Mouse (Mus musculus) CH12.LX (cell line): ENCODE measurements around the gene Krtap4-16. TPM values are rescaled to one million over a fixed set of nuclear protein-coding genes. Genes with fewer than 3 reads are reported as not detected.

ENCODE experiments used
- DNase-seq: peaks from one replicate; pipeline ENCODE4 v3.0.0-alpha.2; 2013; ENCODE audit errors: extremely low read depth
- H3K27ac ChIP-seq: 2 replicates; pipeline ENCODE4 v1.5.1; 2012; ENCODE audit warnings: low read depth, mild to moderate bottlenecking, control low read depth, moderate library complexity; ENCODE audit not compliant: insufficient read depth
- H3K27me3 ChIP-seq: replicated peaks from 2 replicates; pipeline ENCODE3; 2012; ENCODE audit warnings: inconsistent platforms
- H3K36me3 ChIP-seq, 2 experiments: replicated peaks in 1 of 2; 2 replicates each; pipeline versions ENCODE3 to v1.6.1; 2012; ENCODE audit warnings: inconsistent platforms in 1 of 2, low read length in 1 of 2, mild to moderate bottlenecking in 1 of 2, mixed read lengths in 1 of 2, moderate library complexity in 1 of 2; ENCODE audit not compliant: control insufficient read depth in 1 of 2, insufficient read depth in 1 of 2
- H3K4me1 ChIP-seq, 2 experiments: 2 replicates each; pipeline ENCODE4 v1.6.1; 2012; ENCODE audit warnings: inconsistent platforms in 1 of 2, moderate library complexity in 1 of 2; ENCODE audit not compliant: insufficient read depth in 2 of 2, control insufficient read depth in 1 of 2
- H3K4me2 ChIP-seq: 2 replicates; pipeline ENCODE4 v1.6.1; 2012; ENCODE audit warnings: low read depth, mild to moderate bottlenecking, control low read depth; ENCODE audit not compliant: poor library complexity, insufficient read depth, severe bottlenecking
- H3K4me3 ChIP-seq, 3 experiments: fragments of 150-350 bp in 1 of 3; sonication (generic) in 1 of 3; replicated peaks in 1 of 3; 2 replicates each; pipeline versions ENCODE3 to v1.5.1; 2011 to 2012; ENCODE audit warnings: low read depth in 2 of 3, low read length in 2 of 3, mild to moderate bottlenecking in 2 of 3, moderate library complexity in 2 of 3, control low read depth in 1 of 3, improper control_type of control experiment in 1 of 3, inconsistent platforms in 1 of 3, mixed read lengths in 1 of 3; ENCODE audit not compliant: poor library complexity in 1 of 3
- H3K79me2 ChIP-seq: replicated peaks from 2 replicates; pipeline ENCODE4 v1.6.1; 2012; ENCODE audit warnings: mild to moderate bottlenecking, moderate library complexity; ENCODE audit not compliant: control insufficient read depth, poor library complexity, insufficient read depth, severe bottlenecking; ENCODE audit errors: extremely low read depth
- H3K9ac ChIP-seq: 2 replicates; pipeline ENCODE4 v1.6.1; 2012; ENCODE audit warnings: low read depth, mild to moderate bottlenecking, control low read depth, moderate library complexity; ENCODE audit not compliant: insufficient read depth
- H3K9me3 ChIP-seq: replicated peaks from 2 replicates; pipeline ENCODE3; 2012; ENCODE audit warnings: low read length, inconsistent platforms, mixed read lengths
- BHLHE40 ChIP-seq: IDR thresholded peaks from 2 replicates; pipeline ENCODE4 v1.6.1; 2011; ENCODE audit warnings: mild to moderate bottlenecking, low read depth, low read length, improper control_type of control experiment
- CHD2 ChIP-seq: IDR thresholded peaks from 2 replicates; pipeline ENCODE4 v1.6.1; 2011; ENCODE audit warnings: low read length, improper control_type of control experiment
- CTCF ChIP-seq, 2 experiments: IDR thresholded peaks in 1 of 2; conservative IDR thresholded peaks in 1 of 2; 2 replicates each; pipeline ENCODE4 v1.5.1; 2011 to 2012; ENCODE audit warnings: low read depth in 2 of 2, low read length in 2 of 2, improper control_type of control experiment in 1 of 2, inconsistent platforms in 1 of 2, mild to moderate bottlenecking in 1 of 2, moderate library complexity in 1 of 2
- ELF1 ChIP-seq: IDR thresholded peaks from 2 replicates; pipeline ENCODE4 v1.6.1; 2014; ENCODE audit warnings: low read depth, mild to moderate bottlenecking, inconsistent platforms, low read length, improper control_type of control experiment
- EP300 ChIP-seq: IDR thresholded peaks from 2 replicates; pipeline ENCODE4 v1.6.1; 2011; ENCODE audit warnings: low read length, improper control_type of control experiment
- ETS1 ChIP-seq: conservative IDR thresholded peaks from 2 replicates; pipeline ENCODE4 v1.6.1; 2012; ENCODE audit warnings: low read depth, mild to moderate bottlenecking, inconsistent platforms, low read length, improper control_type of control experiment, moderate library complexity
- GABPA ChIP-seq: IDR thresholded peaks from 2 replicates; pipeline ENCODE4 v1.6.1; 2012; ENCODE audit warnings: low read depth, low read length, improper control_type of control experiment, inconsistent platforms; ENCODE audit not compliant: insufficient replicate concordance
- IRF4 ChIP-seq: IDR thresholded peaks from 2 replicates; pipeline ENCODE4 v1.6.1; 2014; ENCODE audit warnings: low read depth, mild to moderate bottlenecking, inconsistent platforms, low read length, improper control_type of control experiment
- MAFK ChIP-seq: IDR thresholded peaks from 2 replicates; pipeline ENCODE4 v1.6.1; 2011; ENCODE audit warnings: low read length, improper control_type of control experiment; ENCODE audit not compliant: insufficient replicate concordance
- MAX ChIP-seq: IDR thresholded peaks from 2 replicates; pipeline ENCODE4 v1.6.1; 2011; ENCODE audit warnings: low read length, improper control_type of control experiment
- MEF2A ChIP-seq: IDR thresholded peaks from 2 replicates; pipeline ENCODE4 v1.6.1; 2014; ENCODE audit warnings: low read depth, mild to moderate bottlenecking, inconsistent platforms, low read length, improper control_type of control experiment, borderline replicate concordance
- MXI1 ChIP-seq: IDR thresholded peaks from 2 replicates; pipeline ENCODE4 v1.6.1; 2011; ENCODE audit warnings: mild to moderate bottlenecking, low read depth, low read length, improper control_type of control experiment
- MYC ChIP-seq: IDR thresholded peaks from 2 replicates; pipeline ENCODE4 v1.6.1; 2011; ENCODE audit warnings: low read depth, mild to moderate bottlenecking, improper control_type of control experiment, low read length
- PAX5 ChIP-seq: IDR thresholded peaks from 2 replicates; pipeline ENCODE4 v1.6.1; 2012; ENCODE audit warnings: low read length, inconsistent platforms, mixed read lengths
- RCOR1 ChIP-seq: conservative IDR thresholded peaks from 2 replicates; pipeline ENCODE4 v1.6.1; 2012; ENCODE audit warnings: low read depth, mild to moderate bottlenecking, inconsistent platforms, low read length, improper control_type of control experiment
- UBTF ChIP-seq: IDR thresholded peaks from 2 replicates; pipeline ENCODE4 v1.6.1; 2012; ENCODE audit warnings: low read depth, mild to moderate bottlenecking, inconsistent platforms, low read length, improper control_type of control experiment, moderate library complexity
- USF1 ChIP-seq: IDR thresholded peaks from 2 replicates; pipeline ENCODE4 v1.6.1; 2014; ENCODE audit warnings: low read depth, mild to moderate bottlenecking, inconsistent platforms, low read length, improper control_type of control experiment
- USF2 ChIP-seq: conservative IDR thresholded peaks from 2 replicates; pipeline ENCODE4 v1.6.1; 2011; ENCODE audit warnings: low read depth, low read length, improper control_type of control experiment
- ZKSCAN1 ChIP-seq: IDR thresholded peaks from 2 replicates; pipeline ENCODE4 v1.6.1; 2012; ENCODE audit warnings: low read depth, inconsistent platforms, low read length, improper control_type of control experiment, borderline replicate concordance
- dilution Hi-C: fragments of 300-500 bp; cut with MboI; formaldehyde crosslinking; loops from 2 replicates; pipeline ENCODE4 v1.14.3; 2020; ENCODE audit warnings: low sequenced_read_pairs; ENCODE audit not compliant: extremely low pct_unique_long_range_greater_than_20kb, extremely low pct_ligation_motif_present
- in situ Hi-C: fragments of 300-500 bp; cut with MboI; formaldehyde crosslinking; loops from 3 replicates; pipeline ENCODE4 v1.14.3; 2019; ENCODE audit warnings: low sequenced_read_pairs, low pct_ligation_motif_present, low pct_unique_long_range_greater_than_20kb, mixed read lengths
- polyA plus RNA-seq: library from polyadenylated mRNA; unstranded; fragments of >175 nt; gene quantifications from 2 replicates; pipeline ENCODE4 v1.2.1, GENCODE M21; 2012; ENCODE audit warnings: low read depth; ENCODE audit not compliant: insufficient read length
- total RNA-seq, 2 experiments: library from RNA; depleted of rRNA; stranded (reverse); fragments of 300-350 nt in 1 of 2; fragments of >200 nt in 1 of 2; gene quantifications; 2 replicates each; pipeline ENCODE4 v1.2.3; 2012 to 2014

Gene Krtap4-16
- total and polyA plus RNA-seq, 3 experiments = not detected

DNA sequence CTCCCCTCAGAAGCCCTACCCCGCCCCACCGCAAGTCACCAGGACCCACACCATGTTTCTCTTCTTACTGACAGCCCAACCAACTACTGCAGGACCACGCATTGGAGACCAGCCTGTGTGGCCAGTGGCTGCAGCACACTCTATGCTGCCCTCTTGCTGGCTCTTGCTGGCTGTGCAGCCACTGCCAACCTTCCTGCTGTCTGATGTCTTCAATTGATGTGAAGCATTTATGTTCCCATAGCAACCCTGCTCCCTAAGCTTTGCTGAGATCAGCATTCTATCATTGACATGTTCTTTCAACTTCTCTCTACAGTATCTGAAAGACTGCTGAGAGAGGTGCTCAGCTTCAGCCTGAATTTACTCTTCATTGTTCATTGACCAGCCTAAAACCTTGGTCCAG, 2.7 kb upstream of the Krtap4-16 start (continued):
- TF ChIP-seq USF2 = no peak
- 0 out of 2 replicates have a peak, but pooled peaks have one; percentile 45 for TF ChIP-seq MAFK

GRCm38 (mm10) chr11:99846746-99847145, 4.7 kb downstream of the Krtap4-16 start:
- dilution Hi-C loops (no loop called here), in situ Hi-C loops (no loop called here)
- H3K27me3 ChIP-seq = peaks cover 70% of the 10 kb centered on the region
- no peak overlapping the region for H3K9ac ChIP-seq
- no peak overlapping the region for H3K4me2 ChIP-seq
- H3K27ac ChIP-seq = no peak overlapping the region
- TF ChIP-seq UBTF = no peak
- TF ChIP-seq MYC = no peak
- no peak for TF ChIP-seq IRF4
- TF ChIP-seq MAX = no peak
- no peak for TF ChIP-seq MEF2A
- TF ChIP-seq MAFK = no peak
- TF ChIP-seq ELF1 = no peak
- no peak for TF ChIP-seq RCOR1
- TF ChIP-seq CTCF (conservative IDR thresholded peaks at IDR 0.05 in 1 of 2, IDR thresholded peaks at IDR 0.05 in 1 of 2; ENCODE audit: low read depth in 2 of 2, low read length in 2 of 2) = no peak
- TF ChIP-seq MXI1 = no peak
- no peak for TF ChIP-seq GABPA
- no peak for TF ChIP-seq BHLHE40
- TF ChIP-seq ZKSCAN1 = no peak
- TF ChIP-seq PAX5 = no peak
- no peak for TF ChIP-seq EP300
- no peak for TF ChIP-seq CHD2
- no peak for TF ChIP-seq USF1
- TF ChIP-seq ETS1 = no peak
- no peaks in the 10 kb centered on the region for H3K4me1 ChIP-seq
- H3K79me2 ChIP-seq = no peaks in the 10 kb centered on the region
- no peaks in the 10 kb centered on the region for H3K36me3 ChIP-seq
- H3K9me3 ChIP-seq = peaks cover 3% of the 10 kb centered on the region
- no peak overlapping the region for H3K4me3 ChIP-seq
- no peak for DNase-seq

GRCm38 (mm10) chr11:99842185-99842584, 9.2 kb downstream of the Krtap4-16 start:
- Histone ChIP-seq H3K27me3 (peaks cover 63% of the 10 kb centered on the region), H3K9me3 (peaks cover 6% of the 10 kb centered on the region), H3K27ac (no peak overlapping the region), H3K4me2 (no peak overlapping the region), H3K4me1 (no peaks in the 10 kb centered on the region), H3K4me3 (no peak overlapping the region), H3K79me2 (no peaks in the 10 kb centered on the region), H3K9ac (no peak overlapping the region), H3K36me3 (no peaks in the 10 kb centered on the region)
- DNase-seq = no peak
- in situ Hi-C loops = no loop called here
- dilution Hi-C loops = no loop called here
- no peak for TF ChIP-seq CHD2
- no peak for TF ChIP-seq USF1
- TF ChIP-seq ELF1 = no peak
